In genomic region chr7:12961511-12962141, GRCm38 (mm10) we compare ENCODE assay signal across 9 mouse cellular contexts. TPM values are rescaled to one million over a fixed set of nuclear protein-coding genes. Genes with fewer than 3 reads are reported as not detected.
DNase-seq lines count a peak whose midpoint lies in the region; ATAC-seq and TF ChIP-seq lines count a peak whose summit lies in the region.
"Had no signal": no experiment of that assay in that cellular context is flagged by ENCODE, and none has a peak within 500 bp of the region (broad histone marks: within the 10 kb centered on the region; RNA-seq: fewer than 3 reads in every experiment).

No protein-coding gene starts in this region.

- H3K36me3 ChIP-seq in erythroblast, embryonic 14.5 days (ENCODE audit: control insufficient read depth) = no peaks in the 10 kb centered on the region
- no peaks in the 10 kb centered on the region for H3K36me3 ChIP-seq in heart, embryonic 14.5 days (ENCODE audit: control insufficient read depth, insufficient read depth, low read length)
- no peaks in the 10 kb centered on the region for H3K36me3 ChIP-seq in kidney, postnatal 0 days (ENCODE audit: insufficient read depth, low read length)
- H3K36me3 ChIP-seq in liver, embryonic 15.5 days (replicated peaks) = no peaks in the 10 kb centered on the region

- H3K27me3 ChIP-seq in erythroblast, embryonic 14.5 days (ENCODE audit: control insufficient read depth) = no peaks in the 10 kb centered on the region
- H3K27me3 ChIP-seq in heart, embryonic 14.5 days (ENCODE audit: control insufficient read depth, insufficient read depth, low read length) = no peaks in the 10 kb centered on the region
- no peaks in the 10 kb centered on the region for H3K27me3 ChIP-seq in kidney, postnatal 0 days (ENCODE audit: insufficient read depth, low read length)
- no peaks in the 10 kb centered on the region for H3K27me3 ChIP-seq in liver, embryonic 15.5 days

- peak overlapping the region; percentile 75 for H3K4me3 ChIP-seq in erythroblast, embryonic 14.5 days (replicated peaks)
- H3K4me3 ChIP-seq in heart, embryonic 14.5 days (ENCODE audit: control insufficient read depth in 1 of 2, insufficient read depth in 1 of 2, low read depth in 1 of 2, low read length in 2 of 2) = peak overlapping the region; percentile 55 to 74
- H3K4me3 ChIP-seq in kidney, postnatal 0 days (replicated peaks; ENCODE audit: low read depth, low read length) = peak overlapping the region; percentile 53
- peak overlapping the region; percentile 66 for H3K4me3 ChIP-seq in liver, embryonic 15.5 days (replicated peaks)

- H3K4me2 ChIP-seq in heart, embryonic 14.5 days (ENCODE audit: low read length) = peak overlapping the region; percentile 72
- peak overlapping the region; percentile 81 for H3K4me2 ChIP-seq in kidney, postnatal 0 days (ENCODE audit: low read length)
- H3K4me2 ChIP-seq in liver, embryonic 15.5 days = peak overlapping the region; percentile 79

- TF ChIP-seq CTCF in kidney, postnatal 0 days (IDR thresholded peaks at IDR 0.05; ENCODE audit: low read depth) = no peak

- no peaks in the 10 kb centered on the region for H3K9me3 ChIP-seq in erythroblast, embryonic 14.5 days (ENCODE audit: control insufficient read depth, low read length)
- H3K9me3 ChIP-seq in heart, embryonic 14.5 days (ENCODE audit: control insufficient read depth, low read length) = no peaks in the 10 kb centered on the region
- H3K9me3 ChIP-seq in kidney, postnatal 0 days (replicated peaks; ENCODE audit: low read length) = no peaks in the 10 kb centered on the region
- no peaks in the 10 kb centered on the region for H3K9me3 ChIP-seq in liver, embryonic 15.5 days (replicated peaks)

- ATAC-seq in heart, embryonic 14.5 days (ENCODE audit: insufficient number of reproducible peaks, insufficient read depth, low FRiP score, low read depth) = peak; percentile 27; the same call in 1 of the 2 replicates
- peak; percentile 61 for ATAC-seq in kidney, postnatal 0 days (replicated peaks; ENCODE audit: low FRiP score, low read depth)
- ATAC-seq in liver, embryonic 15.5 days (ENCODE audit: insufficient read depth) = peak; percentile 23; the same call in 1 of the 2 replicates

- H3K27ac ChIP-seq in heart, embryonic 14.5 days (replicated peaks in 1 of 2; ENCODE audit: control insufficient read depth in 1 of 2, insufficient read depth in 1 of 2, low read depth in 2 of 2, low read length in 2 of 2) = peak overlapping the region; percentile 73 to 82
- H3K27ac ChIP-seq in kidney, postnatal 0 days = peak overlapping the region; percentile 85
- H3K27ac ChIP-seq in liver, embryonic 15.5 days (replicated peaks) = peak overlapping the region; percentile 72

- peaks cover 55% of the 10 kb centered on the region for H3K4me1 ChIP-seq in erythroblast, embryonic 14.5 days (ENCODE audit: control insufficient read depth)
- peaks cover 5 to 6% of the 10 kb centered on the region in 2 experiments for H3K4me1 ChIP-seq in heart, embryonic 14.5 days (ENCODE audit: control insufficient read depth in 2 of 2, insufficient read depth in 2 of 2, low read length in 2 of 2)
- peaks cover 12% of the 10 kb centered on the region for H3K4me1 ChIP-seq in kidney, postnatal 0 days (replicated peaks; ENCODE audit: insufficient read depth, low read length)
- peaks cover 42% of the 10 kb centered on the region for H3K4me1 ChIP-seq in liver, embryonic 15.5 days (replicated peaks)

- 3% methylated on average over 29 of the region's 29 CpGs for WGBS in heart, embryonic 14.5 days
- WGBS in kidney, postnatal 0 days = 2% methylated on average over 29 of the region's 29 CpGs
- whole genome bisulfite sequencing in liver, embryonic 15.5 days (ENCODE audit: insufficient replicate concordance) = 2% methylated on average over 29 of the region's 29 CpGs

- H3K9ac ChIP-seq in heart, embryonic 14.5 days (ENCODE audit: low read length) = peak overlapping the region; percentile 77
- H3K9ac ChIP-seq in kidney, postnatal 0 days (ENCODE audit: low read depth, low read length) = peak overlapping the region; percentile 60
- H3K9ac ChIP-seq in liver, embryonic 15.5 days = peak overlapping the region; percentile 66

- peak; percentile 90 for DNase-seq in CD4-positive helper T cell, adult 2 months (ENCODE audit: low read depth, low spot score)
- DNase-seq in adrenal gland, postnatal 25 days = peak; percentile 25
- peak; percentile 93 for DNase-seq in kidney, postnatal 0 days (ENCODE audit: low spot score)
- peak; percentile 65 for DNase-seq in neural tube, embryonic 10.5 days (ENCODE audit: extremely low spot score, low spot score)
- DNase-seq in telencephalon, adult 2 months (ENCODE audit: low read depth, low spot score) = peak; percentile 85

RNA-seq across cellular contexts. Expression of gene Zfp324, which starts 4.0 kb away (rescaled TPM):
- 12.8 and 13.1 TPM in 2 replicates for total RNA-seq in adrenal gland, postnatal 25 days (2021)
- polyA plus RNA-seq in erythroblast, embryonic 14.5 days (2012) = 0.27 and 0.38 TPM in 2 replicates
- polyA plus RNA-seq in heart, embryonic 14.5 days (2014; fragmentation: Nextera tagmentation; extraction: Ambion mirVana) = 6.1 and 6.3 TPM in 2 replicates
- polyA plus RNA-seq in kidney, postnatal 0 days (2015; fragmentation: Nextera tagmentation; extraction: Ambion mirVana) = 7.7 and 8.0 TPM in 2 replicates
- 2.5 and 2.7 TPM in 2 replicates for polyA plus RNA-seq in liver, embryonic 15.5 days (2015; fragmentation: Nextera tagmentation; extraction: Ambion mirVana)

RNA-seq across cellular contexts. Expression of gene Zfp446, which starts 16.0 kb away (rescaled TPM):
- 8.0 and 9.0 TPM in 2 replicates for total RNA-seq in adrenal gland, postnatal 25 days (2021)
- polyA plus RNA-seq in erythroblast, embryonic 14.5 days (2012) = 0.20 and 0.29 TPM in 2 replicates
- 4.4 and 5.2 TPM in 2 replicates for polyA plus RNA-seq in heart, embryonic 14.5 days (2014; fragmentation: Nextera tagmentation; extraction: Ambion mirVana)
- polyA plus RNA-seq in kidney, postnatal 0 days (2015; fragmentation: Nextera tagmentation; extraction: Ambion mirVana) = 6.7 and 7.1 TPM in 2 replicates
- 2.2 and 2.6 TPM in 2 replicates for polyA plus RNA-seq in liver, embryonic 15.5 days (2015; fragmentation: Nextera tagmentation; extraction: Ambion mirVana)

RNA-seq across cellular contexts. Expression of gene Rnf225, which starts 34.4 kb away (rescaled TPM):
- 0.18 and 0.29 TPM in 2 replicates for total RNA-seq in adrenal gland, postnatal 25 days (2021)
- 0.11 and 0.14 TPM in 2 replicates for polyA plus RNA-seq in erythroblast, embryonic 14.5 days (2012)
- 0.30 and 0.45 TPM in 2 replicates for polyA plus RNA-seq in heart, embryonic 14.5 days (2014; fragmentation: Nextera tagmentation; extraction: Ambion mirVana)
- polyA plus RNA-seq in kidney, postnatal 0 days (2015; fragmentation: Nextera tagmentation; extraction: Ambion mirVana) = 0.29 and 0.32 TPM in 2 replicates
- polyA plus RNA-seq in liver, embryonic 15.5 days (2015; fragmentation: Nextera tagmentation; extraction: Ambion mirVana) = 0.08 and 0.20 TPM in 2 replicates

RNA-seq across cellular contexts. Expression of gene Slc27a5, which starts 36.4 kb away (rescaled TPM):
- total RNA-seq in adrenal gland, postnatal 25 days (2021) = 6.2 TPM in 1 of 2 replicates, not detected in the other
- not detected in 2 replicates for polyA plus RNA-seq in erythroblast, embryonic 14.5 days (2012)
- 0.08 TPM in 1 of 2 replicates, not detected in the other for polyA plus RNA-seq in heart, embryonic 14.5 days (2014; fragmentation: Nextera tagmentation; extraction: Ambion mirVana)
- 0.07 and 0.11 TPM in 2 replicates for polyA plus RNA-seq in kidney, postnatal 0 days (2015; fragmentation: Nextera tagmentation; extraction: Ambion mirVana)
- polyA plus RNA-seq in liver, embryonic 15.5 days (2015; fragmentation: Nextera tagmentation; extraction: Ambion mirVana) = 17.2 and 22.1 TPM in 2 replicates
- total RNA-seq: gastrocnemius, postnatal 36 days had no signal

RNA-seq across cellular contexts. Expression of gene Trim28, which starts 37.3 kb away (rescaled TPM):
- total RNA-seq in adrenal gland, postnatal 25 days (2021) = 273 and 297 TPM in 2 replicates
- polyA plus RNA-seq in erythroblast, embryonic 14.5 days (2012) = 16.2 and 17.6 TPM in 2 replicates
- polyA plus RNA-seq in heart, embryonic 14.5 days (2014; fragmentation: Nextera tagmentation; extraction: Ambion mirVana) = 210 and 224 TPM in 2 replicates
- polyA plus RNA-seq in kidney, postnatal 0 days (2015; fragmentation: Nextera tagmentation; extraction: Ambion mirVana) = 195 and 197 TPM in 2 replicates
- polyA plus RNA-seq in liver, embryonic 15.5 days (2015; fragmentation: Nextera tagmentation; extraction: Ambion mirVana) = 75.3 and 89.4 TPM in 2 replicates

Comparison
In these comparisons a context has a peak if more than half of its experiments do, and no peak if none do; other contexts are left out.
1. Peak in every context shown above with its lines: DNase-seq, ATAC-seq, H3K4me3 ChIP-seq and H3K27ac ChIP-seq.
2. DNase-seq: peak in every context shown above with its lines; median percentile 93 in kidney, postnatal 0 days; 90 in CD4-positive helper T cell, adult 2 months; 85 in telencephalon, adult 2 months; 65 in neural tube, embryonic 10.5 days; 25 in adrenal gland, postnatal 25 days.